Mouse (Mus musculus) heart, adult 18-20 months (tissue): ENCODE measurements around the gene Lrrc32. TPM values are rescaled to one million over a fixed set of nuclear protein-coding genes. Genes with fewer than 3 reads are reported as not detected.
A peak's percentile ranks its signal among the peaks of the same experiment; 100 is the strongest.

Source experiments
- DNase-seq, 2 experiments: peaks; one replicate each; pipeline ENCODE4 v3.0.0; 2021 to 2022; ENCODE audit warnings: mixed read lengths in 1 of 2
- total RNA-seq, 2 experiments: library from RNA; stranded (reverse); gene quantifications; 2 replicates each; pipeline ENCODE4 v1.2.3; 2021

Gene Lrrc32
- total RNA-seq, 2 experiments from 2014 or later: 7.5 to 8.0 TPM

DNA sequence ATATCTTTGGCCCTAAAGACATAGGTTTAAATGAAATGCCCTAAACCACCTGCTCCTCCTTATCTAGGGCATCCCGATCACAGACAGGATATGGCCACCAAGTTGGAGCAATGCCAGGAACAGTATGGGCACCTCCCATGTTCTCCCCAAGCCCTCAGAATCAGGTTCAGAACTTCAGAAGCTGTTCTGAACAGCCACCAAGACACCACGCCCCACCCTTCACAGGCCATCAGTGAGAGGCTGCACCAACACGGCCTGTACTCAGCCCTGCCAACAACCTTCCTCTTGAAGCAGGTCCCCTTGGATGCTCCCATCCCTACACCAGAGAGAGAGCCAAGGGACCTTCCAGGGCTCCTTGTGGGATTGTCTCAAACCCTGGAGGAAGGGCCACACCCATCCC lies 55.5 kb downstream of the Lrrc32 start:
- DNase-seq: peak in 1 of 2 experiments; percentile 4

- DNase-seq: peak; percentile 55 to 73
These were observed 59.8 kb downstream of the Lrrc32 start for GRCm38 (mm10) chr7:98548839-98549238.

- peak; percentile 47 to 50 for DNase-seq
These were observed 61.5 kb downstream of the Lrrc32 start for GRCm38 (mm10) chr7:98550596-98550995.

- no peak for DNase-seq
These were observed 62.0 kb downstream of the Lrrc32 start for GRCm38 (mm10) chr7:98551041-98551440.

Other genes starting within 250 kb of the Lrrc32 start
- 10 to 100 TPM; 10.1 to 11.7 TPM for gene Acer3, start 168.1 kb upstream of the Lrrc32 start, total RNA-seq
- 1 to 10 TPM; 2.3 TPM for gene Tsku, start 128.0 kb upstream of the Lrrc32 start, total RNA-seq
- under 1 TPM in 1 of 2 experiments, not detected in 1; 0.07 TPM for gene Gucy2d, start 48.9 kb upstream of the Lrrc32 start, total RNA-seq
- gene Emsy, start 167.5 kb downstream of the Lrrc32 start, total RNA-seq: 10 to 100 TPM; 16.7 to 23.8 TPM
- 10 to 100 TPM; 77.9 to 83.9 TPM for gene Thap12, start 213.8 kb downstream of the Lrrc32 start, total RNA-seq